Mouse (Mus musculus) limb, embryonic 14.5 days (tissue): ENCODE results near the gene Gm9944. TPM values are rescaled to one million over a fixed set of nuclear protein-coding genes. Genes with fewer than 3 reads are reported as not detected.

Experiments
- ATAC-seq: fragments of 200-750 bp; cut with Nextera tagmentation; 2 replicates; pipeline ENCODE4 v1.8.0; 2017; ENCODE audit warnings: low read depth, moderate number of reproducible peaks, moderate TSS enrichment; ENCODE audit not compliant: low FRiP score
- DNase-seq: peaks from one replicate; pipeline ENCODE4 v3.0.0-alpha.2; 2015; ENCODE audit warnings: low spot score
- H3K27ac ChIP-seq: fragments of 300-500 bp; sonication (generic); replicated peaks from 2 replicates; pipeline ENCODE4 v1.5.1; 2014; ENCODE audit warnings: low read depth, mild to moderate bottlenecking, low read length, moderate library complexity, mixed read lengths
- H3K27me3 ChIP-seq: fragments of 300-500 bp; sonication (generic); 2 replicates; pipeline ENCODE4 v1.6.1; 2014; ENCODE audit warnings: low read length, mixed read lengths; ENCODE audit not compliant: control insufficient read depth, insufficient read depth
- H3K36me3 ChIP-seq: fragments of 300-500 bp; sonication (generic); 2 replicates; pipeline ENCODE4 v1.6.1; 2014; ENCODE audit warnings: mild to moderate bottlenecking, low read length, moderate library complexity, mixed read lengths; ENCODE audit not compliant: control insufficient read depth, insufficient read depth
- H3K4me1 ChIP-seq: fragments of 300-500 bp; sonication (generic); 2 replicates; pipeline ENCODE4 v1.6.1; 2014; ENCODE audit warnings: antibody characterized with exemption, low read length, mixed read lengths; ENCODE audit not compliant: control insufficient read depth, insufficient read depth
- H3K4me2 ChIP-seq: fragments of 300-500 bp; sonication (generic); replicated peaks from 2 replicates; pipeline ENCODE4 v1.6.1; 2014; ENCODE audit warnings: low read depth, mild to moderate bottlenecking, low read length, moderate library complexity; ENCODE audit not compliant: severe bottlenecking
- H3K4me3 ChIP-seq: fragments of 300-500 bp; sonication (generic); replicated peaks from 2 replicates; pipeline ENCODE4 v1.5.1; 2014; ENCODE audit warnings: low read length
- H3K9ac ChIP-seq: fragments of 300-500 bp; sonication (generic); 2 replicates; pipeline ENCODE4 v1.6.1; 2014; ENCODE audit warnings: mild to moderate bottlenecking, low read depth, low read length, moderate library complexity; ENCODE audit not compliant: severe bottlenecking
- H3K9me3 ChIP-seq: fragments of 300-500 bp; sonication (generic); 2 replicates; pipeline ENCODE4 v1.6.1; 2016; ENCODE audit warnings: low read length; ENCODE audit not compliant: control insufficient read depth
- POLR2A ChIP-seq: fragments of 200-500 bp; IDR thresholded peaks from 2 replicates; pipeline ENCODE4 v1.8.0; 2012; ENCODE audit warnings: inconsistent platforms, mild to moderate bottlenecking, moderate library complexity, borderline replicate concordance; ENCODE audit not compliant: insufficient read depth, insufficient read length; ENCODE audit errors: extremely low read depth
- WGBS: fragments of 180-500 bp; shearing (Covaris S2); extraction: QIAGEN DNeasy Blood & Tissue Kit; methylation state at CpG from one replicate; pipeline ENCODE4 v1.1.7; 2014; 5-methylcytosine and 5-hydroxymethylcytosine counted together
- polyA plus RNA-seq, 2 experiments: library from polyadenylated mRNA; depleted of rRNA in 1 of 2; stranded (reverse) in 1 of 2; unstranded in 1 of 2; fragments of >200 nt; fragmentation: Nextera tagmentation in 1 of 2; extraction: Ambion mirVana in 1 of 2; gene quantifications; 2 replicates each; pipeline versions ENCODE4 v1.2.1 to v1.2.3; 2012 to 2014

Gene Gm9944
- polyA plus RNA-seq (2012; rRNA removed), result not detected in 2 replicates
- polyA plus RNA-seq (2014; fragmentation: Nextera tagmentation; extraction: Ambion mirVana), result not detected in 2 replicates

DNA sequence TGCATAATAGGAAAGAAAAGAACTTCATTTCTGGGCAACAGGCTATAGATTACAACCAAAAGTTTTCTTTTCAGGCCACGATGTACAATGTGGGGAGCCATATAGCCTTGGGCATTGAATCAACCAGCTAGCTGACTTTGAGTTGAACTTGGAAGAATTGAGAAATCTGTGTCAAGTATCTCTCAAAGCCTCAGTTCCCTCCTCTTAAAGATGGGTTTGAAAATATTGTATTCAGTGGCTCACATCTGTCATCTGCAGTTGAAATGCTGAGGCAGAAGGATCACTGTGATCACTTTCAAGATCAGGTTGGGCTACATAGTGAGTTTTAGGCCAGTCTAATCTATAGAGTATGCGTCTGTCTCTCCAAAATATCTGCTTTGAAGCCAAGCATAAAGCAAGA lies at the start of gene Gm9944:
Gm9944 (minus strand) TSS at position 101 of the 400 bp plus-strand sequence.
- Histone ChIP-seq H3K4me3 (no peak within 1 kb of the TSS), H3K27me3 (no peaks in the 10 kb centered on the region), H3K4me2 (no peak within 1 kb of the TSS), H3K9me3 (no peaks in the 10 kb centered on the region), H3K9ac (no peak within 1 kb of the TSS), H3K4me1 (no peaks in the 10 kb centered on the region), H3K27ac (no peak within 1 kb of the TSS), H3K36me3 (no peaks in the 10 kb centered on the region)
- no peak for ATAC-seq
- WGBS, result 72% methylated on average over 2 of the region's 2 CpGs
- no peak for TF ChIP-seq POLR2A
- DNase-seq, result no peak

DNA sequence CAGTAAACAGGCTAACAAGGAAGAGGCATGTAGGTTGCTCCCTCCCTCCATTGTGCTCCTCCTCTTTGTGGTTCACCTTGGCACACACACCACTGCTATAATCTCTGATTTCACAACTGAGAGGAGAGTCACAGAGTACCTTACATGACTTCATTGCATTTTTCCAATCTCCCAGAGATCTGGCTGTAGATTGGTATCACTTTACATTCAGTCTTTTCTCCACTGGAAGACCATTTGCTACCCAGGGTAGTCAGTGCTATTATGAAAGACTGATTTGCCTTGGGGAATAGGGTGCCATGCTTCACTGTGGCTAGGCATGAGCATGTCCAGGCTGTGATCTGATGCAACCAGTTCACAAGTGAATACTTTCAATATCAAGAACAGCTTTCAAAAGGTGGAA lies 40.2 kb upstream of the Gm9944 start:
- no peak overlapping the region for H3K4me2 ChIP-seq
- no peaks in the 10 kb centered on the region for H3K4me1 ChIP-seq
- no peak for DNase-seq
- no peaks in the 10 kb centered on the region for H3K36me3 ChIP-seq
- no peak for TF ChIP-seq POLR2A
- no peak overlapping the region for H3K9ac ChIP-seq
- no peak overlapping the region for H3K4me3 ChIP-seq
- no peak for ATAC-seq
- H3K27ac ChIP-seq, result no peak overlapping the region
- H3K27me3 ChIP-seq, result no peaks in the 10 kb centered on the region
- no peaks in the 10 kb centered on the region for H3K9me3 ChIP-seq

DNA sequence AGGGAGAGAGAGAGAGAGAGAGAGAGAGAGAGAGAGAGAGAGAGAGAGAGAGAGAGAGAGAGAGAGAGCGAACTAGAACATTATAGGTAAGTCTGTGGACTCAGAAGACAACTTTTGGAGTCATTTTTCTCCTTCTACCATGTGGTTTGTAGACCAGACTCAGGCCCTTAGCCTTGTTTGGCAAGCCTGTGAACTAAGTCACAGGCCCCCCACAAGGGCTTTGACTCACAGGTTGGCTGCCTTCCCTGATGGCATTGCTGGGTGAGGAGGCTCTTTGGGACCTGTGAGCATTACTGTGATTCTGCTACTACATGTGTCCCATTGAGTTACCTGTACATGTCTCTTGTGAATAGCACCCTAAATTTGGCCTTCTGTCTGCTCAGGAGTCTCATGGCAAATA lies 15.0 kb upstream of the Gm9944 start:
- ATAC-seq (no peak), DNase-seq (no peak)
- no peak overlapping the region for H3K4me2 ChIP-seq
- no peak overlapping the region for H3K9ac ChIP-seq
- no peak for TF ChIP-seq POLR2A
- 75% methylated on average over 1 of the region's 1 CpGs for WGBS
- no peaks in the 10 kb centered on the region for H3K9me3 ChIP-seq
- H3K4me1 ChIP-seq, result no peaks in the 10 kb centered on the region
- no peak overlapping the region for H3K27ac ChIP-seq
- H3K36me3 ChIP-seq, result no peaks in the 10 kb centered on the region
- H3K4me3 ChIP-seq, result no peak overlapping the region
- no peaks in the 10 kb centered on the region for H3K27me3 ChIP-seq

DNA sequence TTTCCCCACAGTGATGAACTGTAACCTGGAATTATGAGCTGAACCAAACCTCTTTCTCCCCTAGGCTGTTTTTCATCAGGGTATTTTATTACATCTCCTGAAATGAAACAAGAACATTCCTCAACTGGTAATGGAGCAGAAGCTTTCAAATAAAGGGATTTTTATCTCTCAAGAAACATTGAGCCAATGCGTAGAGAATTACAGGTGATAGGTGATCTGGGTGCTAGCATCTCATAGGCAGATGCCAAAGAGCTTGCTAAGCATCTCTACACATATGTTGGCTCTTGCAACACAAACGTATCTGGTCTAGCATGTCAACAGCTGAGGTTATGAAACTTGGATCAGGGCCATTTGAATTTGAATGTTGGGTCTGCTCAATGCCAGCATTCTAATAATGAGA lies 12.1 kb upstream of the Gm9944 start:
- no peak for TF ChIP-seq POLR2A
- no peak overlapping the region for H3K9ac ChIP-seq
- H3K4me1 ChIP-seq, result no peaks in the 10 kb centered on the region
- H3K9me3 ChIP-seq, result no peaks in the 10 kb centered on the region
- no peak overlapping the region for H3K27ac ChIP-seq
- no peaks in the 10 kb centered on the region for H3K36me3 ChIP-seq
- 64% methylated on average over 2 of the region's 2 CpGs for WGBS
- H3K4me3 ChIP-seq, result no peak overlapping the region
- DNase-seq, result no peak
- H3K27me3 ChIP-seq, result no peaks in the 10 kb centered on the region
- H3K4me2 ChIP-seq, result no peak overlapping the region
- no peak for ATAC-seq

DNA sequence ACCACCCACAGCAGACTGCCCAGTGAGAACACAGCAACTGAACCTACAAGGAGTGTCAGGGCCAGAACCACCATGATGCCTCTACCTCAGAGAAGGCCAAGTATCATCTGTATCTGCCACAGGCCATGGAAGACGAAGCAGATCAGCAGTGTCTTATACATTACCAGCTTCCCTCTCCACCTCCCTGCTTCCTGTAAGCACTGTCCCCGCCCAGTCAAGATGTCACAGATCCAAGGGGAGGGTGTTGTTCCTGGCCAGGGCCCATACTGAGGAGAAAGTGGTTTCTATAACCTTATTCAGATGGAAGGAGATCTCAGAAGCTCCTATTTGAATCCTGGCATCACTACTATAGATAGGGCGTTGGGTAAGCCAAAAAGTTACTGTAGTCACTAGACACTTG lies 10.5 kb upstream of the Gm9944 start, which contains the start of gene Aadacl3:
Aadacl3 (minus strand) TSS at position 101 of the 400 bp plus-strand sequence.
- Histone ChIP-seq H3K4me3 (no peak within 1 kb of the TSS), H3K36me3 (no peaks in the 10 kb centered on the region), H3K4me2 (no peak within 1 kb of the TSS), H3K27me3 (no peaks in the 10 kb centered on the region), H3K9me3 (no peaks in the 10 kb centered on the region), H3K9ac (no peak within 1 kb of the TSS), H3K27ac (no peak within 1 kb of the TSS), H3K4me1 (no peaks in the 10 kb centered on the region)
- no peak for ATAC-seq
- WGBS, result 67% methylated on average over 3 of the region's 3 CpGs
- no peak for DNase-seq
- TF ChIP-seq POLR2A, result no peak

DNA sequence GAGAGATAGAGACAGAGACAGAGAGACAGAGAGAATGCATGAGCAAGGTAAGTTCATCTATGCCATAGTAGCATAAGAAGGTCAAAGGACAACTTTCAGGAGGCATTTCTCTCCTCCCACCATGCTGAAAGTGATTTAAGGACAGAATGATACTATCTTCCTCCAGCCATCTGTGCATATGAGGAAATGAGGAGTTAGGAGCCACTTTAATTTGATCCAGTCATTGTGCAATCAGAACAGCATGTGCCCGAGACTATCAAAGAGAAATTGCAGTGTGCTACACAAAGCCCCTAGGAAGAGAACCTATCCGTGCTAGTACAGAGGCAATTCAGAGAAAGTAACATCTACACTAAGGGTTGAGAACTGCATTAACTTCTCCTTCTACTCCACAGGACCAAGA lies 4.6 kb downstream of the Gm9944 start:
- no peak for DNase-seq
- Histone ChIP-seq H3K4me1 (no peaks in the 10 kb centered on the region), H3K27ac (no peak overlapping the region), H3K36me3 (no peaks in the 10 kb centered on the region), H3K9me3 (no peaks in the 10 kb centered on the region), H3K27me3 (no peaks in the 10 kb centered on the region), H3K4me3 (no peak overlapping the region), H3K9ac (no peak overlapping the region), H3K4me2 (no peak overlapping the region)
- no peak for ATAC-seq
- 45% methylated on average over 2 of the region's 2 CpGs for WGBS
- TF ChIP-seq POLR2A, result no peak
